20 mouse cellular contexts compared by ENCODE assay signal in the genomic region with DNA sequence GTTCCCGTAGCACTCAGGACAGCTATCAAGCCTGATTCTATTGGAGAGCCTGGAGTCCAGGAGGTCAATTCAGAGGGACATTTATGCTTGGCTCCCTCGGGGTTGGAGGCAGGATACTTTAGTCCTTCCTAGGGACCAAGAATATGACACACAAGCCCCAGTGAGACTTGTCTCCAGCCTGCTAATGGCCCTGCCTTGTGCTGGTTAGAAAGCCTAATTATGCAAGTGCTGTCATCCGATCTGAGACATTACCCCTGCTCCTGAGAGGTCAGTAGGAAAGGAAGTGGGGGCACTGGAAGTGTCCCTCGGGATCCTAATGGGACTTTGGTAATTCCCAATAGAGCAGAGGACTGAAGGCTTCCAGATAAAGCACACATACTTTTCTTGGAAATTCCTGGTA.
"Had no signal": no experiment of that assay in that cellular context is flagged by ENCODE, and none has a peak within 500 bp of the region (broad histone marks: within the 10 kb centered on the region; RNA-seq: fewer than 3 reads in every experiment).

No protein-coding gene starts in this region.

- H3K4me1 ChIP-seq: lung, embryonic 15.5 days; neural tube, embryonic 13.5 days had no signal

- H3K36me3 ChIP-seq: lung, embryonic 15.5 days had no signal

- H3K27me3 ChIP-seq: kidney, embryonic 15.5 days; lung, embryonic 15.5 days; midbrain, embryonic 13.5 days; neural tube, embryonic 13.5 days had no signal

- H3K9ac ChIP-seq: kidney, embryonic 15.5 days; liver, embryonic 14.5 days; lung, embryonic 15.5 days; midbrain, embryonic 13.5 days; neural tube, embryonic 13.5 days had no signal

- DNase-seq: kidney, adult 18-20 months; kidney, postnatal 10 days; kidney, postnatal 36 days; layer of hippocampus, postnatal 36 days; lung, adult 18-20 months; lung, postnatal 10 days; lung, postnatal 4 days; thymus, adult 2 months; thymus, postnatal 14 days; thymus, postnatal 4 days had no signal

- H3K9me3 ChIP-seq: kidney, embryonic 15.5 days; lung, embryonic 15.5 days; midbrain, embryonic 13.5 days; neural tube, embryonic 13.5 days had no signal

- H3K4me2 ChIP-seq: kidney, embryonic 15.5 days; liver, embryonic 11.5 days; lung, embryonic 15.5 days; midbrain, embryonic 13.5 days; neural tube, embryonic 13.5 days had no signal

- H3K27ac ChIP-seq: kidney, embryonic 15.5 days; left cerebral cortex, adult 2 months; liver, embryonic 14.5 days; lung, embryonic 15.5 days; midbrain, embryonic 13.5 days; neural tube, embryonic 13.5 days; stomach, postnatal 0 days had no signal

- ATAC-seq: midbrain, embryonic 13.5 days; midbrain, embryonic 16.5 days had no signal

- H3K4me3 ChIP-seq: kidney, embryonic 15.5 days; left cerebral cortex, adult 2 months; lung, embryonic 15.5 days; midbrain, embryonic 13.5 days; myocyte; neural tube, embryonic 13.5 days had no signal
